Mouse (Mus musculus) MEL (cell line): ENCODE results near the gene Tomm7.
A peak's percentile ranks its signal among the peaks of the same experiment; 100 is the strongest.

Source experiments
- CHD2 ChIP-seq: IDR thresholded peaks from 2 replicates; pipeline ENCODE4 v1.6.1; 2011; ENCODE audit warnings: low read length, improper control_type of control experiment
- CTCF ChIP-seq, 3 experiments: IDR thresholded peaks in 2 of 3; conservative IDR thresholded peaks in 1 of 3; 2 replicates each; pipeline ENCODE4 v1.5.1; 2011 to 2012; ENCODE audit warnings: low read length in 3 of 3, low read depth in 2 of 3, mild to moderate bottlenecking in 2 of 3, improper control_type of control experiment in 1 of 3, inconsistent platforms in 1 of 3, mixed read lengths in 1 of 3, moderate library complexity in 1 of 3; ENCODE audit not compliant: control insufficient read depth in 1 of 3, insufficient read depth in 1 of 3, poor library complexity in 1 of 3, severe bottlenecking in 1 of 3
- ETS1 ChIP-seq: IDR thresholded peaks from 2 replicates; pipeline ENCODE4 v1.6.1; 2012; ENCODE audit warnings: low read depth, mild to moderate bottlenecking, inconsistent platforms, low read length, improper control_type of control experiment, moderate library complexity
- MAZ ChIP-seq: IDR thresholded peaks from 2 replicates; pipeline ENCODE4 v1.6.1; 2012; ENCODE audit warnings: low read depth, mild to moderate bottlenecking, inconsistent platforms, low read length, improper control_type of control experiment
- POLR2A ChIP-seq, 2 experiments: IDR thresholded peaks; 2 replicates each; pipeline ENCODE4 v1.6.1; 2011 to 2012; ENCODE audit warnings: low read length in 2 of 2, mild to moderate bottlenecking in 2 of 2, control low read depth in 1 of 2, improper control_type of control experiment in 1 of 2, low read depth in 1 of 2, moderate library complexity in 1 of 2; ENCODE audit not compliant: control insufficient read depth in 1 of 2, insufficient read depth in 1 of 2, poor library complexity in 1 of 2
- TBP ChIP-seq: IDR thresholded peaks from 2 replicates; pipeline ENCODE4 v1.8.0; 2011; ENCODE audit warnings: low read depth, low read length, improper control_type of control experiment
- ZC3H11A ChIP-seq: IDR thresholded peaks from 2 replicates; pipeline ENCODE4 v1.6.1; 2012; ENCODE audit warnings: low read depth, mild to moderate bottlenecking, inconsistent platforms, low read length, improper control_type of control experiment
- ZNF384 ChIP-seq: IDR thresholded peaks from 2 replicates; pipeline ENCODE4 v1.6.1; 2012; ENCODE audit warnings: low read depth, mild to moderate bottlenecking, inconsistent platforms, low read length, improper control_type of control experiment

DNA sequence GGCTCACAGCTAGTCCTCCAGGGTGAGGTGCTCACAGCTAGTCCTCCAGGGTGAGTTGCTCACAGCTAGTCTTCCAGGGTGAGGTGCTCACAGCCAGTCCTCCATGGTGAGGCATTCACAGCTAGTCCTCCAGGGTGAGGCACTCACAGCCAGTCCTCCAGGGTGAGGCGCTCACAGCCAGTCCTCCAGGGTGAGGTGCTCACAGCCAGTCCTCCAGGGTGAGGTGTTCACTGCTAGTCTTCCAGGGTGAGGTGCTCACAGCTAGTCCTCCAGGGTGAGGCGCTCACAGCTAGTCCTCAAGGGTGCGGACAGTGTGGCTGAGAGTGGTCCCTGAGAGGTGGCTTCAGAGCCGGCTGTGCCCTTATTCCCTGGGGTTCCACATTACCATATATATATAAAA is 45.5 kb upstream of the Tomm7 start:
- no peak for TF ChIP-seq POLR2A (IDR thresholded peaks at IDR 0.05; ENCODE audit: control insufficient read depth in 1 of 2, insufficient read depth in 1 of 2, low read depth in 1 of 2, low read length in 2 of 2, poor library complexity in 1 of 2)
- TF ChIP-seq ZC3H11A, result no peak
- TF ChIP-seq ZNF384, result no peak
- peak; percentile 5 to 33 (median 13); a peak in 3 of 6 replicates for TF ChIP-seq CTCF (IDR thresholded peaks at IDR 0.05 in 2 of 3, conservative IDR thresholded peaks at IDR 0.05 in 1 of 3; ENCODE audit: control insufficient read depth in 1 of 3, insufficient read depth in 1 of 3, low read depth in 2 of 3, low read length in 3 of 3, poor library complexity in 1 of 3, severe bottlenecking in 1 of 3)
- no peak for TF ChIP-seq MAZ
- no peak for TF ChIP-seq TBP
- TF ChIP-seq ETS1, result no peak
- no peak for TF ChIP-seq CHD2
